Mouse (Mus musculus) gastrocnemius, adult 2 months (tissue): ENCODE data around the gene Rbms3. TPM values are rescaled to one million over a fixed set of nuclear protein-coding genes. Genes with fewer than 3 reads are reported as not detected.
A peak's percentile ranks its signal among the peaks of the same experiment; 100 is the strongest.

ENCODE experiments used
- DNase-seq: peaks from one replicate; pipeline ENCODE4 v3.0.0; 2022
- H3K27ac ChIP-seq: fragments of 200-600 bp; 2 replicates; pipeline ENCODE4 v1.8.1; 2022; ENCODE audit warnings: mild to moderate bottlenecking
- H3K4me3 ChIP-seq: fragments of 200-600 bp; 2 replicates; pipeline ENCODE4 v1.8.1; 2022; ENCODE audit warnings: mild to moderate bottlenecking, moderate library complexity
- CTCF ChIP-seq: fragments of 200-600 bp; IDR thresholded peaks from 2 replicates; pipeline ENCODE4 v1.8.1; 2022; ENCODE audit warnings: antibody characterized with exemption, mild to moderate bottlenecking, moderate library complexity
- intact Hi-C: fragments of 180-260 bp; cut with DNase I; formaldehyde crosslinking; loops from one replicate; pipeline ENCODE4 v1.15.1; 2025
- total RNA-seq, 2 experiments: library from RNA; stranded (reverse); gene quantifications; 2 replicates each; pipeline ENCODE4 v1.2.3; 2021

The Rbms3 gene
- total RNA-seq, 2 experiments from 2014 or later = 5.8 to 8.1 TPM

- DNase-seq = no peak
- no peak for TF ChIP-seq CTCF
- intact Hi-C loops = no loop called here
These were observed 837.9 kb downstream of the Rbms3 start for GRCm38 (mm10) chr9:116791850-116792249.

GRCm38 (mm10) chr9:116786136-116787046 lies 843.3 kb downstream of the Rbms3 start:
- intact Hi-C loops = no loop called here
- H3K4me3 ChIP-seq = no peak overlapping the region
- DNase-seq = no peak
- no peak overlapping the region for H3K27ac ChIP-seq
- TF ChIP-seq CTCF = no peak

More at GRCm38 (mm10) chr9:116791850-116792249, 837.9 kb downstream of the Rbms3 start:
- Histone ChIP-seq H3K27ac (no peak overlapping the region), H3K4me3 (no peak overlapping the region)

- DNase-seq = no peak
- TF ChIP-seq CTCF = no peak
- no peak overlapping the region for H3K4me3 ChIP-seq
- H3K27ac ChIP-seq = no peak overlapping the region
- intact Hi-C loops = no loop called here
These were observed 857.9 kb downstream of the Rbms3 start for GRCm38 (mm10) chr9:116771820-116772219.

GRCm38 (mm10) chr9:116769358-116770054 lies 860.2 kb downstream of the Rbms3 start:
- no peak for TF ChIP-seq CTCF

GRCm38 (mm10) chr9:116762395-116763025 lies 867.2 kb downstream of the Rbms3 start:
- no peak for DNase-seq
- Histone ChIP-seq H3K27ac (no peak overlapping the region), H3K4me3 (no peak overlapping the region)

More at GRCm38 (mm10) chr9:116769358-116770054, 860.2 kb downstream of the Rbms3 start:
- Histone ChIP-seq H3K27ac (no peak overlapping the region), H3K4me3 (no peak overlapping the region)
- intact Hi-C loops = no loop called here
- no peak for DNase-seq

GRCm38 (mm10) chr9:116748857-116749584 lies 880.7 kb downstream of the Rbms3 start:
- Histone ChIP-seq H3K4me3 (no peak overlapping the region), H3K27ac (peak overlapping the region; percentile 3; the same call in 1 of the 2 replicates)
- intact Hi-C loops = no loop called here
- no peak for TF ChIP-seq CTCF
- no peak for DNase-seq

More at GRCm38 (mm10) chr9:116762395-116763025, 867.2 kb downstream of the Rbms3 start:
- no peak for TF ChIP-seq CTCF
- intact Hi-C loops = no loop called here

GRCm38 (mm10) chr9:116748346-116748745 lies 881.4 kb downstream of the Rbms3 start:
- Histone ChIP-seq H3K4me3 (no peak overlapping the region), H3K27ac (no peak overlapping the region)
- TF ChIP-seq CTCF = no peak
- DNase-seq = no peak
- intact Hi-C loops = no loop called here

- no peak overlapping the region for H3K4me3 ChIP-seq
- peak; percentile 40 for TF ChIP-seq CTCF
- no peak for DNase-seq
- intact Hi-C loops = no loop called here
- H3K27ac ChIP-seq = no peak overlapping the region
These were observed 882.8 kb downstream of the Rbms3 start for GRCm38 (mm10) chr9:116746871-116747270.

- TF ChIP-seq CTCF = peak; percentile 18; the same call in 1 of the 2 replicates
- intact Hi-C loops = no loop called here
- no peak overlapping the region for H3K27ac ChIP-seq
- H3K4me3 ChIP-seq = no peak overlapping the region
- DNase-seq = no peak
These were observed 891.9 kb downstream of the Rbms3 start for GRCm38 (mm10) chr9:116737786-116738185.

GRCm38 (mm10) chr9:116729172-116729571 lies 900.5 kb downstream of the Rbms3 start:
- Histone ChIP-seq H3K27ac (no peak overlapping the region), H3K4me3 (no peak overlapping the region)
- intact Hi-C loops = no loop called here
- DNase-seq = no peak
- TF ChIP-seq CTCF = no peak

GRCm38 (mm10) chr9:116728655-116729054 lies 901.1 kb downstream of the Rbms3 start:
- no peak for TF ChIP-seq CTCF
- no peak overlapping the region for H3K4me3 ChIP-seq
- no peak overlapping the region for H3K27ac ChIP-seq
- intact Hi-C loops = no loop called here
- DNase-seq = no peak

- H3K27ac ChIP-seq = no peak overlapping the region
- no peak overlapping the region for H3K4me3 ChIP-seq
- TF ChIP-seq CTCF = no peak
- DNase-seq = no peak
- intact Hi-C loops = no loop called here
These were observed 901.6 kb downstream of the Rbms3 start for GRCm38 (mm10) chr9:116728093-116728492.
